Mouse (Mus musculus): Measurements from ENCODE around the gene Serp2. TPM values are rescaled to one million over a fixed set of nuclear protein-coding genes. Genes with fewer than 3 reads are reported as not detected.

Serp2 gene
- 4.1 and 5.1 TPM in 2 replicates for polyA plus RNA-seq (2015; fragmentation: Nextera tagmentation; extraction: Ambion mirVana)

- TF ChIP-seq EP300 (IDR thresholded peaks at IDR 0.05) (no peak), CTCF (IDR thresholded peaks at IDR 0.05) (no peak)
- H3K27ac ChIP-seq (ENCODE audit: low read length), result no peak within 1 kb of the TSS
- no peaks in the 10 kb centered on the region for H3K36me3 ChIP-seq (ENCODE audit: insufficient read depth, low read length)
- DNase-seq (ENCODE audit: low spot score), result no peak
- 10% methylated on average over 17 of the region's 17 CpGs for WGBS
- no peak for ATAC-seq
- H3K4me3 ChIP-seq (ENCODE audit: low read depth, low read length), result peak within 1 kb of the TSS; percentile 43
- peak within 1 kb of the TSS; percentile 30 for H3K9ac ChIP-seq (replicated peaks; ENCODE audit: low read depth)
- H3K27me3 ChIP-seq (replicated peaks; ENCODE audit: insufficient read depth, low read length), result no peaks in the 10 kb centered on the region
- no peaks in the 10 kb centered on the region for H3K4me1 ChIP-seq (ENCODE audit: insufficient read depth, low read depth, low read length)
- no peaks in the 10 kb centered on the region for H3K9me3 ChIP-seq (ENCODE audit: low read length)
- H3K4me2 ChIP-seq (replicated peaks; ENCODE audit: low read depth, low read length), result peak within 1 kb of the TSS; percentile 71
Observed at GRCm38 (mm10) chr14:76556852-76557208, at the start of gene Serp2. Gene Serp2 (minus strand): TSS chr14:76556889.

GRCm38 (mm10) chr14:76605931-76606534 is 49.3 kb upstream of the Serp2 start:
- no peak for DNase-seq (ENCODE audit: low spot score)
- no peak overlapping the region for H3K27ac ChIP-seq (ENCODE audit: low read length)
- H3K9me3 ChIP-seq (ENCODE audit: low read length), result no peaks in the 10 kb centered on the region
- H3K36me3 ChIP-seq (ENCODE audit: insufficient read depth, low read length), result no peaks in the 10 kb centered on the region
- WGBS, result 63% methylated on average over 13 of the region's 13 CpGs
- ATAC-seq, result no peak
- no peak overlapping the region for H3K4me2 ChIP-seq (replicated peaks; ENCODE audit: low read depth, low read length)
- peaks cover 2% of the 10 kb centered on the region; the same call in 1 of the 2 replicates for H3K4me1 ChIP-seq (ENCODE audit: insufficient read depth, low read depth, low read length)
- no peaks in the 10 kb centered on the region for H3K27me3 ChIP-seq (replicated peaks; ENCODE audit: insufficient read depth, low read length)
- no peak overlapping the region for H3K4me3 ChIP-seq (ENCODE audit: low read depth, low read length)
- no peak overlapping the region for H3K9ac ChIP-seq (replicated peaks; ENCODE audit: low read depth)
- TF ChIP-seq CTCF (IDR thresholded peaks at IDR 0.05), result no peak
- TF ChIP-seq EP300 (IDR thresholded peaks at IDR 0.05), result no peak

GRCm38 (mm10) chr14:76604012-76604411 is 47.3 kb upstream of the Serp2 start:
- Histone ChIP-seq H3K9ac (replicated peaks; ENCODE audit: low read depth) (no peak overlapping the region), H3K4me2 (replicated peaks; ENCODE audit: low read depth, low read length) (no peak overlapping the region), H3K4me1 (ENCODE audit: insufficient read depth, low read depth, low read length) (no peaks in the 10 kb centered on the region; the same call in 1 of the 2 replicates), H3K4me3 (ENCODE audit: low read depth, low read length) (no peak overlapping the region), H3K27ac (ENCODE audit: low read length) (no peak overlapping the region), H3K27me3 (replicated peaks; ENCODE audit: insufficient read depth, low read length) (no peaks in the 10 kb centered on the region), H3K36me3 (ENCODE audit: insufficient read depth, low read length) (no peaks in the 10 kb centered on the region), H3K9me3 (ENCODE audit: low read length) (no peaks in the 10 kb centered on the region)
- 71% methylated on average over 6 of the region's 6 CpGs for WGBS
- no peak for TF ChIP-seq EP300 (IDR thresholded peaks at IDR 0.05)
- DNase-seq (ENCODE audit: low spot score) (no peak), ATAC-seq (no peak)

GRCm38 (mm10) chr14:76601654-76602053 is 45.0 kb upstream of the Serp2 start:
- WGBS, result 83% methylated on average over 4 of the region's 4 CpGs
- no peak overlapping the region for H3K4me2 ChIP-seq (replicated peaks; ENCODE audit: low read depth, low read length)
- peaks cover 7% of the 10 kb centered on the region; the same call in 1 of the 2 replicates for H3K4me1 ChIP-seq (ENCODE audit: insufficient read depth, low read depth, low read length)
- ATAC-seq (no peak), DNase-seq (ENCODE audit: low spot score) (no peak)
- H3K27me3 ChIP-seq (replicated peaks; ENCODE audit: insufficient read depth, low read length), result no peaks in the 10 kb centered on the region
- no peak overlapping the region for H3K9ac ChIP-seq (replicated peaks; ENCODE audit: low read depth)
- no peaks in the 10 kb centered on the region for H3K9me3 ChIP-seq (ENCODE audit: low read length)
- H3K27ac ChIP-seq (ENCODE audit: low read length), result no peak overlapping the region
- no peaks in the 10 kb centered on the region for H3K36me3 ChIP-seq (ENCODE audit: insufficient read depth, low read length)
- no peak overlapping the region for H3K4me3 ChIP-seq (ENCODE audit: low read depth, low read length)
- TF ChIP-seq EP300 (IDR thresholded peaks at IDR 0.05) (no peak), CTCF (IDR thresholded peaks at IDR 0.05) (no peak)

- Histone ChIP-seq H3K27ac (ENCODE audit: low read length) (peak overlapping the region; percentile 43; the same call in 1 of the 2 replicates), H3K27me3 (replicated peaks; ENCODE audit: insufficient read depth, low read length) (no peaks in the 10 kb centered on the region), H3K36me3 (ENCODE audit: insufficient read depth, low read length) (no peaks in the 10 kb centered on the region), H3K4me2 (replicated peaks; ENCODE audit: low read depth, low read length) (no peak overlapping the region), H3K4me3 (ENCODE audit: low read depth, low read length) (no peak overlapping the region), H3K4me1 (ENCODE audit: insufficient read depth, low read depth, low read length) (peaks cover 7% of the 10 kb centered on the region; the same call in 1 of the 2 replicates), H3K9me3 (ENCODE audit: low read length) (no peaks in the 10 kb centered on the region), H3K9ac (replicated peaks; ENCODE audit: low read depth) (no peak overlapping the region)
- no peak for ATAC-seq
- no peak for DNase-seq (ENCODE audit: low spot score)
- 53% methylated on average over 3 of the region's 3 CpGs for WGBS
- TF ChIP-seq CTCF (IDR thresholded peaks at IDR 0.05), result no peak
- TF ChIP-seq EP300 (IDR thresholded peaks at IDR 0.05), result no peak
Observed at GRCm38 (mm10) chr14:76600391-76600790, 43.7 kb upstream of the Serp2 start.

GRCm38 (mm10) chr14:76599706-76600105 is 43.0 kb upstream of the Serp2 start:
- no peak for TF ChIP-seq EP300 (IDR thresholded peaks at IDR 0.05)
- no peak for TF ChIP-seq CTCF (IDR thresholded peaks at IDR 0.05)
- no peak overlapping the region for H3K4me2 ChIP-seq (replicated peaks; ENCODE audit: low read depth, low read length)
- no peaks in the 10 kb centered on the region for H3K9me3 ChIP-seq (ENCODE audit: low read length)
- WGBS, result 36% methylated on average over 4 of the region's 4 CpGs
- ATAC-seq, result no peak
- H3K36me3 ChIP-seq (ENCODE audit: insufficient read depth, low read length), result no peaks in the 10 kb centered on the region
- H3K9ac ChIP-seq (replicated peaks; ENCODE audit: low read depth), result no peak overlapping the region
- H3K27ac ChIP-seq (ENCODE audit: low read length), result no peak overlapping the region
- no peak overlapping the region for H3K4me3 ChIP-seq (ENCODE audit: low read depth, low read length)
- H3K4me1 ChIP-seq (ENCODE audit: insufficient read depth, low read depth, low read length), result peaks cover 7% of the 10 kb centered on the region; the same call in 1 of the 2 replicates
- H3K27me3 ChIP-seq (replicated peaks; ENCODE audit: insufficient read depth, low read length), result no peaks in the 10 kb centered on the region
- no peak for DNase-seq (ENCODE audit: low spot score)
